Mouse (Mus musculus) frontal cortex, postnatal 36 days (tissue): Measurements from ENCODE around the gene Ddx41.

ENCODE experiments used
- DNase-seq, 2 experiments: peaks; one replicate each; pipeline ENCODE4 v3.0.0; 2022; ENCODE audit warnings: low spot score in 2 of 2

Gene Ddx41

GRCm38 (mm10) chr13:55508531-55508930 lies 27.9 kb downstream of the Ddx41 start:
- no peak for DNase-seq

- no peak for DNase-seq
Observed at GRCm38 (mm10) chr13:55507877-55508276, 28.6 kb downstream of the Ddx41 start.

- DNase-seq = no peak
Observed at GRCm38 (mm10) chr13:55506697-55507096, 29.8 kb downstream of the Ddx41 start.

- DNase-seq = no peak
Observed at GRCm38 (mm10) chr13:55505810-55506209, 30.6 kb downstream of the Ddx41 start.

- no peak for DNase-seq
Observed at GRCm38 (mm10) chr13:55504390-55504789, 32.1 kb downstream of the Ddx41 start.

DNA sequence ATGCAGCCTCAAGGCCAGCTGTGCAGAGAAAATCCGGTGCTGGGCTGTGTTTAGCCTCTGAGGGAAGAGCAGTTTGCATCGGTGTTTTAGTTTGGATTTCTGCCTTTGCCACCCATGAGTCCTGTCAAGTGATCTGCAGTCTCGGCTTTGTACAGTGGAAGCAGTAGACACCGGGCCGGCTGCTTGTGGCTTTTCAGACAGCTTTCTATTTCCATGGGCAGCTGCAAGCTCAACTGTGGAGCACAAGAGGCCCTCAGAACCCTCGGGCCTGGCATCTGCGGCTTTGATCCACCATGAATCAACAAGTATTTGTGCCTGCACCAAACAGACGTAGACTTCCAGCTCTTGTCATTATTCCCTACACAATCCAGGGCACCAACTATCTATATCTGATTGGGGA lies 34.1 kb downstream of the Ddx41 start:
- DNase-seq = peak in 1 of 2 experiments; percentile 16

DNA sequence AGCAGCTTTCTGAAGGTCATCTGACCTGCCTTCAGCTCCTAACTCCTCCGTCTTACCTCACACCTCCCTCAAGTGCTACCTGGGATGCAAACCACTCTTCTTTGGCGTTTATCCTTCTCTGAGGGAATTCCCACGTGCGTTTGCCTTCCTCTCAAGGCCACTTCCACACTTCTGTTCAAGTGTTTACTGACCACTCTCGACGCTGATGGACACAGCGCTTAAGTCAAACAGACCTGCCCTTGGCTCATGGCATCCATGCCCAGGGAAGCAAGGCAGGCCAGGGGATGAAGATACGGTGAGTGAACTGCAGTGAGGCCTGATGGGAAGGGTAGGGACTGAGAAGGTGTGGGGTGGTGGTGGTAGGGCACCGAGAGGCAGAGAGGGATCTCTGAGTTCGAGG lies 35.9 kb downstream of the Ddx41 start:
- no peak for DNase-seq

DNA sequence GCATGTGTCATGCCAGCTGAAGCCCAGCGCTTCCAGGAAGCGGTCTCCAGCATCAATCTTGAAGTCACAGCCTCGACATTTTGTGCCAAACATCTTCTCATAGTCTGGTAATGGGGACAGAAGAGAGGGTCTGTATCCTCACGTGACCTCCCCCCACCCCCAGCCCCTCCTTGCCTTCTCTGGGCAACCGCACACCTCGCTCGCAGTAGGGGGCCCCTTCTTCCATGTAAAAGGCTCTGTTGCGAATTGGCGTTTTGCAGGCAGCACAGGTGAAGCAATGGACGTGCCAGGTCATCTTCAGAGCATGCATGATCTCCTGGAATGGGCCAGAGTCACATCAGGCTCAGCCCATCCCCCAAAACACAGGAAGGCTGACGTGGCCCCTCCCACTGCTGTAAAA lies 37.6 kb downstream of the Ddx41 start:
- DNase-seq = no peak

- DNase-seq = no peak
Observed at GRCm38 (mm10) chr13:55496661-55497060, 39.8 kb downstream of the Ddx41 start.

GRCm38 (mm10) chr13:55495702-55496101 lies 40.8 kb downstream of the Ddx41 start:
- DNase-seq = no peak

DNA sequence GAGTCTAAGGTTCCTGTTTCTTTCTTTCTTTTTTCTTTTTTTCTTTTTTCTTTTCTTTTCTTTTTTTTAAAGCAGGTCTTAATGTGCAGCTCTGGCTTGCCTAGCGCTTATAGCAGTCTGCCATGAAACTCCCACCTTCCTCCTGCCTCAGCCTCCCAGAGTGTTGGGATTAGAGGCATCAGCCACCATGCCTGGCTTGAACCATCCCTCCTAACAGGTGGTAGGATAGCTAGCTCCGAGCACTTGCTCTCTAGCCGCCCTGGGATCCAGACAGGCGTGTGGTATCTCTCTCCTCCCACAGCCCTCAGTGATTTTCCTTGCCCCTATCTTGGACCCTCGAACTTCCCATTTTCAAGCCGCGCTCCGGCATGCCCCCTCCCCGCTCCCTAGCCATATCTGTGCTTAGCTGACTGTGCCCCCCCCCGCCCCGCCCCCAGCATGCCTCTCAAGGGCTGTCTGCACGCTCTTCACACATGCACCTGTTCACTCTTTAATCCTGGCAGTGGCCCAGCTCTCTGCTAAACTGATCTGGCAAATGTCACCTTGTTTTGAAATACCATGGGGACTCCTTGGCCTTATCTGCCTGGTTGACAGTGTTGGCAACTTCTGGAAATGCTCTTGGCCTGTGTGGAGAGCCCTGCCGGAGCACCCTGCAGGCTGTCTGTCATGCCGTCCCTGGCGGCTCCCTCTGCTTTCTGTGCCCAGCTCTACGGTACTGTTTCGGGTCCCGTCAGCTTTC lies 41.4 kb downstream of the Ddx41 start:
- peak in 1 of 2 experiments; percentile 36 for DNase-seq

DNA sequence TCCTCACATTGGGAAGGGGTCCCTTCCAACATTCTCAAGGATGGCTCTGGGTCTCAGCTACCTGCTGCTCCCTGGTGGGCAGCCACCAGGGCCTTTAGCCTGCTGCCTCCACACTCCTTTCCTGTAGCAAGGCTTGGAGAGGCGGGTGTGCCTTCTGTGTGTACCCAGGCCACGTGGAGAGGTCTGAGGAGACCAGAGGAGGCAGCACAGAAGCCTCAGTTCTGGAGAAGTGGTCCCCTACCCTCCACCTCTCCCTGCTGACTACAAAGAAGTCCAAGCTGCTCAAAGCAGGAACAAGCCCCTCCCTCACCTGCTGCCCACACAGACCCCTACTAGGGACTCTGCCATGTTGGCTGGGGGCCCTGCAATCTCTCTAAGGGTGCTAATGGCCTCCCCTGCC lies 42.2 kb downstream of the Ddx41 start:
- no peak for DNase-seq

DNA sequence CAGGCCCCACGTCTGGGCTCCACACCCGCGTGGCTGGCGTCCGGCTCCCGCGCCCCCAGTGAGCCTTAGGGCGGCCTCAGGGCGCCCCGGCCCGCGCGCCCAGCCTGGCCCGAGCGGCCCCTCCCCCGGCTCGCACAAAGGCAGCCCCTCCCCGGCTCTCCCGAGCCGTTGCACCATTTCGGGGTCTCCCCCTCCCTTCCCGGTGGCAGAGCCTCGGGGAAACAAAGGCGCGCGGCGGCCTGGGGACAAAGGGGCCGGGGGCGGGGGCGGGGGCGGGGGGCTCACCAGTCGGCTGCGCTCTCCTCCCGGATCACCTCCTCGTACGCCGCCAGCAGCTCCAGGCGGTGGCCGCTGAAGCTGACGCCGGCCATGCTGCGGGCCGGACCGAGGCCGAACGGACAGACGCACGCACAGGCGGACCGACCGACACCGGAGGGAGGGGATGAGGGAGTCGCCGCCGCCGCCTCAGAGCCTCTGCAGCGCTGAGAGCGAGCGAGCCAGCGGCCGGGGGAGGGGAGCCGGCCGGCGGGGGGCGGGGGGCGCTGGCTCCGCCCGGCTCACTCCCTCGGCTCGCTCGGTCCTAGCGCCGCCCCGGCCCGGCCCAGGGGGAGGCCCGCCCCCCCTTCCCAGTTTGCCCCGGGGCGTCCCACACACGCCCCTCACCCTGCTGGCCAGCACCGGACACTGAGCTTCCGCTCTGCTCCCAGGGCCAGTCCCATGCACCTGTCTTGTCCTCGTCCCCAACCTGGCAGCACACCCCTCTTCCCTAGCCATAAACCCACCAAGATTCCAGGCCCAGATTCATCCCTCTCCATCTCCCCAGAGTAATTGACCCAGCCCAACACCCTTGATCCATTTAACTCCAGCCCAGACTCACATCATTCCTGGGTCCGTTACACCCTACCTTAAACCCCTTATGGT lies 48.6 kb downstream of the Ddx41 start, which contains the start of gene Dbn1:
Dbn1 (minus strand) TSS at position 534 of the 921 bp plus-strand sequence.
- peak in 1 of 2 experiments; percentile 50 for DNase-seq

- peak in 1 of 2 experiments; percentile 45 for DNase-seq
Observed at GRCm38 (mm10) chr13:55486916-55487577, 49.4 kb downstream of the Ddx41 start.

GRCm38 (mm10) chr13:55486029-55486794 lies 50.2 kb downstream of the Ddx41 start:
- DNase-seq = peak in 1 of 2 experiments; percentile 36

GRCm38 (mm10) chr13:55484520-55485088 lies 51.9 kb downstream of the Ddx41 start:
- peak in 1 of 2 experiments; percentile 12 for DNase-seq

DNA sequence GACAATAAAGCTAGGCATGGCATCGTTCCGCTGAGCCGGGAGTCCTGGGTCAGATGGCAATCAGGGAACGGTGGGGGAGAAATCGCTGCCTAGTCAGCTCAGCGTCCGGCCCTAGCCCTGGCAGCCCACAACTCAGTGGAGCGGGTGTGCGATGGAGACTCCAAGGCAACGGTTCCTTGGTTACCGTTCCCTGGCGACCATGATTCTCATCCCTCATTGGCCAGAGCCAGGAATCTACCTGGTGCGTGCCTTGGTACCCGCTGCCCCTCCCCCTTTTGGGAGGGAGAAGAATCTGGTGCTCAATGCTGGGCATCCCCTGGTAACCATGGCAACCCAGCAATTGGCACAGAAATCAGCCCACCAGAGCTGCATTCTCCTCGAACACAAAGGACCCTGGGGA lies 52.9 kb downstream of the Ddx41 start:
- peak; percentile 89 to 96 for DNase-seq

DNA sequence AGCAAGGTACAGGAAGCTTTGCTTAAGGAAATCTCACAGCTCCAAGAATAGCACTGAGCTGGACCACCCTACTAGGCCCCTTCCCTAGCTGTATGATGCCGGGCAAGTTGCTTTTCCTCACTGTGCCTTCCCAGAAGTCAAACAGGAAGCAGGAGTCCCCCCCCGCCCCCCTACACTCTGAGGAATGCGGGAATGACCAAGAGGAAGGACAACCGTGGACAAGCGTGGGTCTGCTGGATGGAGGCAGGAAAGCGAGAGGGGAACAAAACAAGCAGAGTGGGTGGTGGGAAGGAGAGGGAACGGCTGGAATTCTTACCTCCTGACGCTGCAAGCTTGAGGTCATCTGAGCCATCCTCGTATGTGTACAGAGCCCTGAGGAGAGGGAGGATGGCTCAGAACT lies 53.4 kb downstream of the Ddx41 start:
- no peak for DNase-seq

- peak in 1 of 2 experiments; percentile 16 for DNase-seq
Observed at GRCm38 (mm10) chr13:55482542-55482941, 53.9 kb downstream of the Ddx41 start.
